Mouse (Mus musculus) hindbrain, embryonic 14.5 days (tissue): ENCODE data around the gene Hoxb8. TPM values are rescaled to one million over a fixed set of nuclear protein-coding genes. Genes with fewer than 3 reads are reported as not detected.
A peak's percentile ranks its signal among the peaks of the same experiment; 100 is the strongest.

Experiments
- ATAC-seq: fragments of 200-750 bp; cut with Nextera tagmentation; 2 replicates; pipeline ENCODE4 v1.8.0; 2017; ENCODE audit warnings: moderate number of reproducible peaks, mild to moderate bottlenecking, moderate TSS enrichment, moderate library complexity; ENCODE audit not compliant: low FRiP score
- DNase-seq: peaks from one replicate; pipeline ENCODE4 v3.0.0-alpha.2; 2015; ENCODE audit warnings: low spot score
- H3K27ac ChIP-seq: fragments of 300-500 bp; sonication (generic); 2 replicates; pipeline ENCODE4 v1.5.1; 2014; ENCODE audit warnings: mild to moderate bottlenecking, moderate library complexity
- H3K27me3 ChIP-seq: fragments of 300-500 bp; sonication (generic); 2 replicates; pipeline ENCODE4 v1.6.1; 2014; ENCODE audit warnings: mild to moderate bottlenecking, low read length, mixed read lengths; ENCODE audit not compliant: control insufficient read depth, insufficient read depth
- H3K36me3 ChIP-seq: fragments of 300-500 bp; sonication (generic); replicated peaks from 2 replicates; pipeline ENCODE4 v1.6.1; 2014; ENCODE audit not compliant: control insufficient read depth, insufficient read depth
- H3K4me1 ChIP-seq: fragments of 300-500 bp; sonication (generic); replicated peaks from 2 replicates; pipeline ENCODE4 v1.6.1; 2014; ENCODE audit warnings: antibody characterized with exemption, low read length, mixed read lengths; ENCODE audit not compliant: control insufficient read depth, insufficient read depth
- H3K4me2 ChIP-seq: fragments of 300-500 bp; sonication (generic); replicated peaks from 2 replicates; pipeline ENCODE4 v1.6.1; 2014; ENCODE audit warnings: mild to moderate bottlenecking, moderate library complexity
- H3K4me3 ChIP-seq: fragments of 300-500 bp; sonication (generic); replicated peaks from 2 replicates; pipeline ENCODE4 v1.5.1; 2014; ENCODE audit warnings: mild to moderate bottlenecking, low read length
- H3K9ac ChIP-seq: fragments of 300-500 bp; sonication (generic); 2 replicates; pipeline ENCODE4 v1.6.1; 2014
- H3K9me3 ChIP-seq: fragments of 300-500 bp; sonication (generic); 2 replicates; pipeline ENCODE4 v1.6.1; 2016; ENCODE audit warnings: low read length; ENCODE audit not compliant: control insufficient read depth
- WGBS: fragments of 180-500 bp; shearing (Covaris S2); extraction: QIAGEN DNeasy Blood & Tissue Kit; methylation state at CpG from one replicate; pipeline ENCODE4 v1.1.7; 2014; 5-methylcytosine and 5-hydroxymethylcytosine counted together
- polyA plus RNA-seq: library from polyadenylated mRNA; unstranded; fragments of >200 nt; fragmentation: Nextera tagmentation; extraction: Ambion mirVana; gene quantifications from 2 replicates; pipeline ENCODE4 v1.2.1, GENCODE M21; 2014

Hoxb8 gene
- polyA plus RNA-seq, result 41.2 and 50.6 TPM in 2 replicates

DNA sequence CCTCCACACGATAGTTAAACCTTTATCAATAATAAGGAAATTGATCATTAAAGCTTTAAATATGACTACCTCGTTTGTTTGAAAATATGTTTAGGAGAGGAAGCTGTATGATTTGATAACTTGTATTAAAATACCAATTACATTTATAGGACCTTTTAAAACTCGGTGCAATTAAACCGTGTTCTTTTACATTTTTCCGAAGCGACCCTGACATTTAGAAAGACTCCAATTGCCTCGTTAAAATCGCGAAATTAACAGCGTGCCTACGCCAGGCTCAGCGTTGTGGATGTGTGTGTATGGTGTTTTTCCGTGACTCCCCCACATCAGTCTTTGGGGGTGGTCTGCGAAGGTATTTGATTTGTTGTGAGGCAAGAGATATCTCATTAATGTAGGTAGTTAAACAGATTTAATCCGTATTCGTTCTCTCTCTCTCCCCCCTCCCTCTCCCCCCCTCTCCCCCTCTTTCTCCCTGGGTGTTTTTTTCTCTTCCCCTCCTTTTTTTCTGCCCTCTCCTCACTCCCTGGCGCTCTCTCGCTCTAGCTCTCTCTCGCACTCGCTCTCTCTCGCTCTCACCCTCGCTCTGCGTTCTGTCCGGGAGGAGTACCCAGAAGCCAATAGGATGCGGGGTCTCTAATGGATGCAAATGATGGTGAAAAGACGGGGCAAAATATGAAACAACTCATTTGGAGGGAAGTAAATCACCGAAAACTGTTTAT is at the start of gene Hoxb8:
TSS of gene Hoxb8 (plus strand) at position 51 of the 716 bp plus-strand sequence.
- no peaks in the 10 kb centered on the region for H3K4me1 ChIP-seq
- DNase-seq (no peak), ATAC-seq (no peak)
- no peaks in the 10 kb centered on the region for H3K9me3 ChIP-seq
- no peaks in the 10 kb centered on the region for H3K36me3 ChIP-seq
- H3K4me3 ChIP-seq, result peak within 1 kb of the TSS; percentile 39
- H3K9ac ChIP-seq, result peak within 1 kb of the TSS; percentile 63; the same call in 1 of the 2 replicates
- 1% methylated on average over 27 of the region's 27 CpGs for WGBS
- peak within 1 kb of the TSS; percentile 69 for H3K27ac ChIP-seq
- peak within 1 kb of the TSS; percentile 46 for H3K4me2 ChIP-seq
- peaks cover 89% of the 10 kb centered on the region for H3K27me3 ChIP-seq

DNA sequence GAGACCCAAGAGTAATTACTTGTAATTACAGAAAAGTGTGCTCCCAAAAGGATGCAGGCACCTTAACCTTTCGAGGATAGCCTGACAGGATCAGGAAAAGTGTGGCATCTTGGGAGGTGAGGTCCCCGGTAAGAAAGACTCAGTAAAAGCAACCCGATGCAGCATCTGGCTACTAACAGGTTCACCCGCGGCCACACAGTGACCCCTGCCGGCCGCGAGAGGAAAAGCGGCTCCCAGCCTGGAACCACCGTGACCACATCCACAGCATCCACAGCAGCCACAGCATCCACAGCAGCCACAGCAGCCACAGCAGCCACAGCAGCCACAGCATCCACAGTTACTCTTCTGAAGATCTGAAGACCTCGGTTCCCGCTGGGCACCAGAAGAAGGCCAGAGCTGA is 46.8 kb upstream of the Hoxb8 start:
- Histone ChIP-seq H3K36me3 (no peaks in the 10 kb centered on the region), H3K4me2 (no peak overlapping the region), H3K4me1 (no peaks in the 10 kb centered on the region), H3K9ac (no peak overlapping the region), H3K27ac (no peak overlapping the region), H3K27me3 (peaks cover 39% of the 10 kb centered on the region), H3K4me3 (no peak overlapping the region), H3K9me3 (no peaks in the 10 kb centered on the region)
- ATAC-seq (no peak), DNase-seq (peak; percentile 58)
- 2% methylated on average over 11 of the region's 12 CpGs for WGBS

GRCm38 (mm10) chr11:96240211-96240610 is 41.5 kb upstream of the Hoxb8 start:
- WGBS, result 3% methylated on average over 7 of the region's 7 CpGs
- ATAC-seq (no peak), DNase-seq (peak; percentile 75)
- no peaks in the 10 kb centered on the region for H3K36me3 ChIP-seq
- peaks cover 38% of the 10 kb centered on the region for H3K27me3 ChIP-seq
- H3K4me1 ChIP-seq, result no peaks in the 10 kb centered on the region
- H3K9me3 ChIP-seq, result no peaks in the 10 kb centered on the region
- no peak overlapping the region for H3K4me2 ChIP-seq
- H3K4me3 ChIP-seq, result no peak overlapping the region
- H3K27ac ChIP-seq, result no peak overlapping the region
- H3K9ac ChIP-seq, result no peak overlapping the region

GRCm38 (mm10) chr11:96250901-96251300 is 30.8 kb upstream of the Hoxb8 start:
- ATAC-seq (no peak), DNase-seq (no peak)
- Histone ChIP-seq H3K4me1 (no peaks in the 10 kb centered on the region), H3K27ac (no peak overlapping the region), H3K36me3 (no peaks in the 10 kb centered on the region), H3K4me3 (no peak overlapping the region), H3K4me2 (no peak overlapping the region), H3K9me3 (no peaks in the 10 kb centered on the region), H3K27me3 (peaks cover 98% of the 10 kb centered on the region), H3K9ac (no peak overlapping the region)
- under 1% methylated on average over 14 of the region's 14 CpGs for WGBS

DNA sequence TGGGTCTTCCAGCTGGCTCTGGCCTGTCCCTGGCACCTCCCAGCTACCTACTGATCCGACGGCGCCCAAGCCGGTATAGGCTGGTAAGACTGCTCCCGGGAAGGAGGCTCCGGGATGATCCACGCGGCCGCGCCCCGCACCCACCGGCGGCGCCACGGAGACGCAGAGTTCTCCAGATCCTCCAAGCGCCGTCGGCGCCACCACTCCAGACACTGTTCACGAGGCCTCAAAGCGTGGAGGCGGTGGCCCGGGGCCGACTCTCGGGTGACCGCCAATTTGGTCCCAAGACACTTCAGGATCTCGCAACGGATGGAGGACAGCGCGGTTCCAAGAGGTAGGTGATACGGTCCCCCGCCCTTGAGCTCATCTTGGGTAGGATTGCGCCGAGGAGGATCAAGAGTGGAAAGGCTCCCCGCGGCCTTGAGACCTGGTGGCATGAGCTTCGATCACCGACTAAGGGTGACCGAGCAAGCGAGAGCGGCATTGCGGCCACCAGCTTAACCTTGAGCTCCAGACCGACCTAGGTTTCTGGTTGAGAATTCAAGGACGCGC is 30.1 kb upstream of the Hoxb8 start:
- Histone ChIP-seq H3K27me3 (peaks cover 98% of the 10 kb centered on the region), H3K4me2 (no peak overlapping the region), H3K9ac (no peak overlapping the region), H3K27ac (no peak overlapping the region), H3K36me3 (no peaks in the 10 kb centered on the region), H3K4me1 (no peaks in the 10 kb centered on the region), H3K4me3 (no peak overlapping the region), H3K9me3 (no peaks in the 10 kb centered on the region)
- no peak for ATAC-seq
- WGBS, result 2% methylated on average over 46 of the region's 46 CpGs
- DNase-seq, result no peak

GRCm38 (mm10) chr11:96252541-96253120 is 29.1 kb upstream of the Hoxb8 start:
- H3K4me1 ChIP-seq, result no peaks in the 10 kb centered on the region
- H3K4me2 ChIP-seq, result no peak overlapping the region
- ATAC-seq, result no peak
- H3K9me3 ChIP-seq, result no peaks in the 10 kb centered on the region
- WGBS, result 3% methylated on average over 12 of the region's 12 CpGs
- H3K27me3 ChIP-seq, result peaks cover 97% of the 10 kb centered on the region
- H3K27ac ChIP-seq, result no peak overlapping the region
- no peaks in the 10 kb centered on the region for H3K36me3 ChIP-seq
- H3K9ac ChIP-seq, result no peak overlapping the region
- no peak overlapping the region for H3K4me3 ChIP-seq
- DNase-seq, result no peak

DNA sequence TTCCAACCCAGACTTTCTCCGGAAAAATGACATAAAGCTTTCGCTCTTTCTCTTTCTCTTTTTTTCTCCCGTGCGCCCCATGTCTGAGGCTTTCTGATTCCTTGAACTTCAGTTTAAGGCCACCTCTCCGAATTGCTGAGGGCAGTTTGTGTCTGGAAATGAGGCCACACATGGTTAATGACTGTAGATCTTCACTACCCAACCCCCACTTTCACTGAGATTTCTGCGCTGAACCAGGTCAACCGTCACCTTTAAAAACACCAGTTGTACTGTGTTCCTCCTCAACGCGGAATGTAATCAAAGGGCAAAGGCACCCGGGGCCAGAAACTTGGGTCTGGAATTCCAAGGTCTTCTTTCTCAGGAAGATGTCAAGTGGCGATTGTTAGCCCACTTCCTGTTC is 27.5 kb upstream of the Hoxb8 start:
- no peak overlapping the region for H3K4me3 ChIP-seq
- H3K4me1 ChIP-seq, result no peaks in the 10 kb centered on the region
- no peaks in the 10 kb centered on the region for H3K9me3 ChIP-seq
- H3K27me3 ChIP-seq, result peaks cover 99% of the 10 kb centered on the region
- no peak for DNase-seq
- H3K9ac ChIP-seq, result no peak overlapping the region
- H3K27ac ChIP-seq, result no peak overlapping the region
- no peaks in the 10 kb centered on the region for H3K36me3 ChIP-seq
- no peak overlapping the region for H3K4me2 ChIP-seq
- 3% methylated on average over 11 of the region's 11 CpGs for WGBS
- no peak for ATAC-seq

DNA sequence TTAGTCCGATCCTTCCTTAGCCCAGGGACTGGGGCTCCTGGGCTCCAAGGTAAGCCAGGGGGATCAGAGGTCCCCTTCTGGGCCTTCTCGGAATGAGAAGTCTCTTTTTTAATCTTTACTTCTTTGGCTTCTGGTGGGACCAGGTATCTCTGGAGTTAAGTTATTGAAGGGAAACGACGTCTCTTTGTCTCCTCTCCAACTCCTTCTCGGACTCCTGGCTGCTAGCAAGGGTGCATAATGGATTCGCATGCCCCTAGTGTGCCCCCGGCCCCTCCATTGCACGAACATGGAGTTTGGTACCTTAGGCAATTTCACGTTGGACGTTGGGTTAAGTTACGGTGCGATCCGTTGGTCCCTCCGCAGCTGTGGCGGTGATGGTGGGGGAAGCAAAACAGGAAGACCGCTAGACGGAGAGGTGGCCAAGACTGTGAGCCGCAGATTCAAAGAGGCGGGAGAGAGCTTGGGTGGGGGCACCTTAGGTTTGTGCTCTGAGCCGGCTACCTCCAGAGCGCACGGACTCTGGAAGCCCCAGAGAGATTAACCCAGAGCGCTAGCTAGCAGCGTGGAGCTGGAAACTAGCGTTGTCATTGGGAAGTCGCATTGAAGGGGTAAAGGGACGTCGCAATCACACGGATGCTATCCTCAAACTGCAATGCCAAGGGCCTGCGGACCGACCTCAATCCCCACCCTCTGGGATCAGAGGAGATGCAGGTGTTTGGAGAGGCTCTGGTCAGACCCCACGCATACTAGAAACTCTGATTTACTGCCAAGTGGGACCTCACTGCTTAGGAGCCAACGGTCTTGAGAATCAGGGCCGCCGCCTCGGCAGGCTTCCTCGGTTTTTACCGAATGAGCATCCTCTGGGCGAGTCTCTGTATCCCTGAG is 26.4 kb upstream of the Hoxb8 start:
- H3K27ac ChIP-seq, result no peak overlapping the region
- WGBS, result 2% methylated on average over 39 of the region's 39 CpGs
- DNase-seq, result no peak
- H3K9ac ChIP-seq, result no peak overlapping the region
- ATAC-seq, result no peak
- H3K36me3 ChIP-seq, result no peaks in the 10 kb centered on the region
- H3K4me2 ChIP-seq, result no peak overlapping the region
- peaks cover 99% of the 10 kb centered on the region for H3K27me3 ChIP-seq
- no peaks in the 10 kb centered on the region for H3K4me1 ChIP-seq
- H3K9me3 ChIP-seq, result no peaks in the 10 kb centered on the region
- H3K4me3 ChIP-seq, result no peak overlapping the region

DNA sequence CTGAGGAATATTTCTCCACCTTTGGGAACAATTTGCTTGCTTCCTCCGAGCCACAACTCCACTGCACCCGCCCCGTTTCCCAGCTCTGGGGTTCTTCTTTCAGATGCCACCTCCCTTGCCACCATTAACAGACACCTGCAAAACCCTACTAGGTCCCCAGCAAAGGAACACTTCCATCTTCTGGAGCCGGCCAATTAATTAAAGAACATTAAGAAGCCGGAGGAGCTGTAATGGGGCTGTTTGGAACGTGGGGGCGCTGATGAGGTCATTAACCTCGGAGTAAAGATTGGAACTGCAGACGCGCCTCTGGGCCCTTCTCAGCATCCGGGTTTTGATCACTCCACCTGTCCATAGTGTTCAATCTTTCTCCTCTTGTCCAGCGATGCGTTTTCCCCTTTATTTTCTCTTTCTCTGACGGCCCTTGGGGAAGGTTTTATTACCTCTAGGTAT is 25.7 kb upstream of the Hoxb8 start:
- no peaks in the 10 kb centered on the region for H3K4me1 ChIP-seq
- no peaks in the 10 kb centered on the region for H3K9me3 ChIP-seq
- no peak for DNase-seq
- H3K4me3 ChIP-seq, result no peak overlapping the region
- H3K4me2 ChIP-seq, result no peak overlapping the region
- WGBS, result 2% methylated on average over 14 of the region's 14 CpGs
- H3K27me3 ChIP-seq, result peaks cover 99% of the 10 kb centered on the region
- H3K9ac ChIP-seq, result no peak overlapping the region
- H3K27ac ChIP-seq, result no peak overlapping the region
- H3K36me3 ChIP-seq, result no peaks in the 10 kb centered on the region
- no peak for ATAC-seq
